Mouse (Mus musculus): ENCODE measurements around the gene Scgb2b12.
"Not testable (repeated sequence)": the region's sequence is repeated elsewhere in the genome, so short reads cannot be mapped to it uniquely, and the experiment has no call there.

The Scgb2b12 gene

GRCm38 (mm10) chr7:32327145-32327544 is at the start of gene Scgb2b12:
Gene Scgb2b12 (minus strand): TSS chr7:32327245.
- not testable (repeated sequence) for DNase-seq (ENCODE audit: low spot score in 2 of 2)

GRCm38 (mm10) chr7:32333882-32334281 is 6.8 kb upstream of the Scgb2b12 start, which contains the start of gene Scgb1b12:
Gene Scgb1b12 (plus strand): TSS chr7:32334182.
- not testable (repeated sequence) for DNase-seq (ENCODE audit: low spot score in 2 of 2)

All from frontal cortex, postnatal 25 days (tissue).